Mouse (Mus musculus) bone marrow macrophage, adult 2 months (primary cell): ENCODE measurements at regions not wholly inside any gene's neighbourhood (a gene's known extent, or its start where the extent isn't known, plus 50 kb on each side); places are given as distances from the start of the nearest gene placed in this dataset.

Experiments
- CTCF ChIP-seq: IDR thresholded peaks from 2 replicates; pipeline ENCODE4 v1.5.1; 2012; ENCODE audit warnings: low read depth, mild to moderate bottlenecking, low read length, moderate library complexity
- POLR2A ChIP-seq: IDR thresholded peaks from 2 replicates; pipeline ENCODE4 v1.6.1; 2012; ENCODE audit warnings: mild to moderate bottlenecking, low read depth, low read length, borderline replicate concordance

DNA sequence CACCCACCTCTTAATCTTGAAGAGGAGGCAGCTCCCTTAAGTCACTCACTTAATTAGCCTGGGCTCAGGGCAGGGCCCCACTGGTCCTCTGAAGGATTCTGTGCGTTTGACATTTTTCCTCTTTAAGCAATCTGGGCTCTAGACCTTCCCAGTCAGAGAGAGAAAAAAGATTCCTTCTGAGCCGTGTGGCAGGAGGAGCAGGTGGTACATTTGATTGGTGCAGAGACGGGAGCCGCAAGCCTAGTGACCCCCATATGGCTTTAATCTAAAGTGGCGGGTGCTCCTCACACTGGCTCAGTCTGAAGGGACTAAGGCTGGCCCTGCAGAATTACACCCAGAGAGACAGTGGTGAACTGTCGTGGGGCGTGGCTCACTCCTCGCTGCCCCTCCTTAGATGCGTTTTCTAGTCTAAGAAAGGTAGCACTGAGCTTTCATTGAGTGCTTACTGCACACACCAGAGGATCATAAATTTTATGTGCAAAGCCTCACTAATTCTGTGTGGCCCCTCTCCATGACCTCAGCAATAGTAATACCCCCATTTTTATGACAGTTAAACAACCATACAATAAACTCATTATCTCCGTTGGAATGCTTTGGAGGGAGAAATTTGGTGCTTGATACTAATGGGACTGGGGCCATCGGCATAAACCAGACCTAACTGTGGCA is 101.8 kb upstream of the Smim15 start:
- no peak for TF ChIP-seq CTCF
- TF ChIP-seq POLR2A = no peak
